Mouse (Mus musculus) adrenal gland, postnatal 0 days (tissue): ENCODE measurements around the gene Tnik. TPM values are rescaled to one million over a fixed set of nuclear protein-coding genes. Genes with fewer than 3 reads are reported as not detected.

Experiments used
- microRNA-seq: library from miRNA; unstranded; fragments of <30 nt; microRNA quantifications from one replicate; pipeline ENCODE4, GENCODE M21; 2016; ENCODE audit warnings: borderline replicate concordance; ENCODE audit not compliant: insufficient number of aligned reads
- polyA plus RNA-seq: library from polyadenylated mRNA; unstranded; fragments of >200 nt; fragmentation: Nextera tagmentation; extraction: Ambion mirVana; gene quantifications from 2 replicates; pipeline ENCODE4 v1.2.1, GENCODE M21; 2015

The Tnik gene
- 6.2 and 7.3 TPM in 2 replicates for polyA plus RNA-seq

DNA sequence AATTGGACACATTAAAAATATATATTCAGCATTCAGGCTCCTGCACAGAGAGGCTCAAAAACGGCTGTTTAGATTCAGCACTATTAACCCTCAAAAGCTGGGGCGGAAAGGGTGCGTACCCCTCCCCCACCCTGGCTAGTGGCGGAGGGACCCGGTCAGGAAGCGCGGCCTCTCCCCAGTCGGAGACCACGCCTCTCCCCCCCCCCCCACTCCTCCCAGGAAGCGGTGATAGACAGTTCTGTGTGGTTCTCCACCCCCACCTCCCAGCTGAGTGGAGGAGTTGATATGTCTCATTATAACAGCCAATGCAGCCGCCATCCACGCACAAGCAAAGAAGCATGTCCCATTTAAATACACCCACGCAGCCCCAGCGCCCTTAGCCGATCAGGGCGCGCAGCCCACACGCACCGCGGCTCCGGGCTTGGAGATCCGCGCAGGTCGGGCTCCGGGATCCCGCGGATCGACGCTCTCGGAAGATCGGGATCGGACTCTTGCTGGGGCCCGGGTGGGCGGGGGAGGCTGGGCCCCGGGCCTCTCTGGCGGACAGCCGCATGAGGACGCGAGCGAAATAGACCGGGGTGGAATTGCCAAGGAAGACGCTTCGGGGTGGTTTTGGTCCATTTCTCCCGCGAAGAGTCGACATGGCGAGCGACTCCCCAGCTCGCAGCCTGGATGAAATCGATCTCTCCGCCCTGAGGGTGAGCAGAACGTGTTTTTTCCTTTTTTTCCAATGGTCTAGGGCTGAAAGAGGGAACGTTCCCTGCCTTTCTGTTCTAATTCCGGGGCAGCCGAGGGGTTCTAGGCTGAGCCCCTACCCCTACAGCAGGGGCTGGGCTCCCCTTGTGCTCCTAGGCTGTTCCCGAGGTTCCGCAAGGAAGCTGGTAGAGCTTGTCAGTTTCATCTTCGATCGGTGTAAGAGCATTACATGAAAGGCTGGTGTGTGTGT lies at the start of gene Tnik:
Gene Tnik (plus strand): TSS at position 213 of the 946 bp plus-strand sequence.

DNA sequence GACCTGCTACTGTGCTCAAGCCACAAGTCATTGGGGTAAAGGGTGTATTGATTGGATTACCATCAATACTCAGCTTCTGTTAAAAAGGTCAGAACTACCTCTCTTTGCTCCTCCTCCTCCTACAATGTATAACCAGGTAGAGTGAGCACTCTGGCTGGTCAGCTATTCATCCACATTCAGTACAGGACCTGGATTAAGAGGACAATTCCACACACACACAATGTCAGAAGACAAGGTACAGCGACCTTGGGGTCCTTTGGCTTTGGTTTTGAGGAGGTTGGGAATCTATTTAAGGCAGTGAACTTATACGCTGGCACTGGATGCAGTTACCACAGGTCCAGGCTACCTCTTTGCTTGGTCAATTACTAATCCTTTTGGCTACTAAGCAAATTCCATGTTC lies 434.8 kb downstream of the Tnik start, which contains the start of gene Slc2a2:
Gene Slc2a2 (plus strand): TSS at position 107 of the 400 bp plus-strand sequence.

Small RNA genes lying within 50 kb of the gene (microRNA-seq; reads per million reads assigned to microRNA genes)
- not detected for gene Mir466q
